Mouse (Mus musculus): ENCODE results near the gene Tmbim1.

- TF ChIP-seq CTCF (IDR thresholded peaks at IDR 0.05) (no peak), POLR2A (IDR thresholded peaks at IDR 0.05; ENCODE audit: insufficient read depth, low read depth, low read length) (no peak), EP300 (IDR thresholded peaks at IDR 0.05; ENCODE audit: insufficient read depth, low read depth, low read length) (no peak)
These were observed 64.6 kb downstream of the Tmbim1 start for GRCm38 (mm10) chr1:74240832-74241231.
